10 mouse cellular contexts compared by ENCODE assay signal in genomic region chr9:44074395-44075275, GRCm38 (mm10). TPM values are rescaled to one million over a fixed set of nuclear protein-coding genes. Genes with fewer than 3 reads are reported as not detected.
A peak's percentile ranks its signal among the peaks of the same experiment; 100 is the strongest.
DNase-seq lines count a peak whose midpoint lies in the region; ATAC-seq and TF ChIP-seq lines count a peak whose summit lies in the region.
"Had no signal": no experiment of that assay in that cellular context is flagged by ENCODE, and none has a peak within 500 bp of the region (broad histone marks: within the 10 kb centered on the region; RNA-seq: fewer than 3 reads in every experiment).

No protein-coding gene starts in this region.

- WGBS in hindbrain, postnatal 0 days = 57% methylated on average over 9 of the region's 9 CpGs
- WGBS in hindbrain, embryonic 14.5 days = 55% methylated on average over 9 of the region's 9 CpGs

- no peaks in the 10 kb centered on the region for H3K9me3 ChIP-seq in hindbrain, postnatal 0 days (ENCODE audit: low read length)
- no peaks in the 10 kb centered on the region for H3K9me3 ChIP-seq in hindbrain, embryonic 14.5 days (ENCODE audit: control insufficient read depth, low read length)
- H3K9me3 ChIP-seq: embryonic facial prominence, embryonic 13.5 days had no signal

- no peak overlapping the region for H3K4me2 ChIP-seq in hindbrain, postnatal 0 days (ENCODE audit: low read depth, low read length)
- H3K4me2 ChIP-seq in hindbrain, embryonic 14.5 days (replicated peaks) = no peak overlapping the region
- H3K4me2 ChIP-seq: embryonic facial prominence, embryonic 13.5 days had no signal

- DNase-seq in hindbrain, postnatal 0 days (ENCODE audit: low spot score) = peak; percentile 34
- DNase-seq in hindbrain, embryonic 14.5 days (ENCODE audit: low spot score) = no peak
- peak; percentile 62 for DNase-seq in thymus, postnatal 0 days (ENCODE audit: low spot score)
- no peak for DNase-seq in thymus, adult 18-20 months
- no peak for DNase-seq in ovary, postnatal 36 days (ENCODE audit: low spot score)
- DNase-seq in right cerebral cortex, adult 18-20 months = no peak
- DNase-seq in neural tube, embryonic 10.5 days (ENCODE audit: extremely low spot score, low spot score) = no peak

- H3K9ac ChIP-seq in hindbrain, postnatal 0 days (replicated peaks; ENCODE audit: low read length) = no peak overlapping the region
- H3K9ac ChIP-seq in hindbrain, embryonic 14.5 days = no peak overlapping the region
- H3K9ac ChIP-seq: embryonic facial prominence, embryonic 13.5 days had no signal

- no peak overlapping the region for H3K27ac ChIP-seq in hindbrain, postnatal 0 days
- H3K27ac ChIP-seq in hindbrain, embryonic 14.5 days = no peak overlapping the region
- H3K27ac ChIP-seq in cortical plate, adult 2 months (ENCODE audit: insufficient read depth, low read length) = no peak overlapping the region
- H3K27ac ChIP-seq: embryonic facial prominence, embryonic 13.5 days had no signal

- TF ChIP-seq CTCF in hindbrain, postnatal 0 days (IDR thresholded peaks at IDR 0.05; ENCODE audit: low read depth) = peak; percentile 28
- peak; percentile 43 for TF ChIP-seq CTCF in cortical plate, adult 2 months (IDR thresholded peaks at IDR 0.05; ENCODE audit: extremely low read depth, insufficient read depth, low read length)

- no peaks in the 10 kb centered on the region; the same call in 1 of the 2 replicates for H3K4me1 ChIP-seq in hindbrain, postnatal 0 days (ENCODE audit: insufficient read depth, low read length)
- H3K4me1 ChIP-seq in hindbrain, embryonic 14.5 days (replicated peaks; ENCODE audit: control insufficient read depth, insufficient read depth, low read length) = peaks cover 23% of the 10 kb centered on the region
- peaks cover 7% of the 10 kb centered on the region for H3K4me1 ChIP-seq in cortical plate, adult 2 months (ENCODE audit: control insufficient read depth, insufficient read depth, low read length)

- ATAC-seq in hindbrain, postnatal 0 days = no peak
- ATAC-seq in hindbrain, embryonic 14.5 days (ENCODE audit: low FRiP score) = no peak

- no peak overlapping the region for H3K4me3 ChIP-seq in hindbrain, postnatal 0 days (ENCODE audit: low read length)
- no peak overlapping the region for H3K4me3 ChIP-seq in hindbrain, embryonic 14.5 days (replicated peaks; ENCODE audit: low read length)
- no peak overlapping the region for H3K4me3 ChIP-seq in cortical plate, adult 2 months (ENCODE audit: insufficient read depth, low read length)
- H3K4me3 ChIP-seq: embryonic facial prominence, embryonic 13.5 days had no signal

- TF ChIP-seq POLR2A in cortical plate, adult 2 months (IDR thresholded peaks at IDR 0.05; ENCODE audit: extremely low read depth, insufficient read depth, low read length) = no peak

- H3K27me3 ChIP-seq in hindbrain, postnatal 0 days (ENCODE audit: insufficient read depth, low read length) = no peaks in the 10 kb centered on the region
- no peaks in the 10 kb centered on the region for H3K27me3 ChIP-seq in hindbrain, embryonic 14.5 days (ENCODE audit: control insufficient read depth, insufficient read depth, low read length)
- H3K27me3 ChIP-seq: embryonic facial prominence, embryonic 13.5 days had no signal

- H3K36me3 ChIP-seq in hindbrain, postnatal 0 days (ENCODE audit: insufficient read depth, low read length) = no peaks in the 10 kb centered on the region
- no peaks in the 10 kb centered on the region for H3K36me3 ChIP-seq in hindbrain, embryonic 14.5 days (replicated peaks; ENCODE audit: control insufficient read depth, insufficient read depth)
- H3K36me3 ChIP-seq: embryonic facial prominence, embryonic 13.5 days had no signal

RNA-seq across cellular contexts. Expression of gene Usp2, which starts 7.8 kb away (rescaled TPM):
- total RNA-seq in hindbrain, postnatal 0 days (2014; rRNA removed) = 11.0 and 14.2 TPM in 2 replicates
- polyA plus RNA-seq in hindbrain, postnatal 0 days (2015; fragmentation: Nextera tagmentation; extraction: Ambion mirVana) = 19.6 and 20.5 TPM in 2 replicates
- polyA plus RNA-seq in hindbrain, embryonic 14.5 days (2014; fragmentation: Nextera tagmentation; extraction: Ambion mirVana) = 8.4 and 11.6 TPM in 2 replicates
- 7.4 and 13.1 TPM in 2 replicates for polyA plus RNA-seq in thymus, postnatal 0 days (2015; fragmentation: Nextera tagmentation; extraction: Ambion mirVana)
- polyA plus RNA-seq in cortical plate, adult 2 months (2012; rRNA removed) = 50.1 and 50.9 TPM in 2 replicates

RNA-seq across cellular contexts. Expression of gene Mfrp, which starts 26.9 kb away (rescaled TPM):
- total RNA-seq in hindbrain, postnatal 0 days (2014; rRNA removed) = 2.8 and 4.0 TPM in 2 replicates
- polyA plus RNA-seq in hindbrain, postnatal 0 days (2015; fragmentation: Nextera tagmentation; extraction: Ambion mirVana) = 0.24 and 0.50 TPM in 2 replicates
- polyA plus RNA-seq in hindbrain, embryonic 14.5 days (2014; fragmentation: Nextera tagmentation; extraction: Ambion mirVana) = 0.31 and 0.41 TPM in 2 replicates
- polyA plus RNA-seq in thymus, postnatal 0 days (2015; fragmentation: Nextera tagmentation; extraction: Ambion mirVana) = not detected in 2 replicates
- polyA plus RNA-seq in cortical plate, adult 2 months (2012; rRNA removed) = 0.15 and 0.35 TPM in 2 replicates
- total RNA-seq: neutrophil, adult 5-6 weeks had no signal

RNA-seq across cellular contexts. Expression of gene Thy1, which starts 31.5 kb away (rescaled TPM):
- 131 and 138 TPM in 2 replicates for total RNA-seq in hindbrain, postnatal 0 days (2014; rRNA removed)
- polyA plus RNA-seq in hindbrain, postnatal 0 days (2015; fragmentation: Nextera tagmentation; extraction: Ambion mirVana) = 49.6 and 51.1 TPM in 2 replicates
- 6.2 and 9.6 TPM in 2 replicates for polyA plus RNA-seq in hindbrain, embryonic 14.5 days (2014; fragmentation: Nextera tagmentation; extraction: Ambion mirVana)
- 415 and 436 TPM in 2 replicates for polyA plus RNA-seq in thymus, postnatal 0 days (2015; fragmentation: Nextera tagmentation; extraction: Ambion mirVana)
- 1,180 and 1,226 TPM in 2 replicates for polyA plus RNA-seq in cortical plate, adult 2 months (2012; rRNA removed)

RNA-seq across cellular contexts. Expression of gene C1qtnf5, which starts 32.4 kb away (rescaled TPM):
- 36.7 and 39.5 TPM in 2 replicates for total RNA-seq in hindbrain, postnatal 0 days (2014; rRNA removed)
- 12.3 and 12.8 TPM in 2 replicates for polyA plus RNA-seq in hindbrain, postnatal 0 days (2015; fragmentation: Nextera tagmentation; extraction: Ambion mirVana)
- polyA plus RNA-seq in hindbrain, embryonic 14.5 days (2014; fragmentation: Nextera tagmentation; extraction: Ambion mirVana) = 7.0 and 8.0 TPM in 2 replicates
- 1.2 and 2.0 TPM in 2 replicates for polyA plus RNA-seq in thymus, postnatal 0 days (2015; fragmentation: Nextera tagmentation; extraction: Ambion mirVana)
- 24.7 and 30.5 TPM in 2 replicates for polyA plus RNA-seq in cortical plate, adult 2 months (2012; rRNA removed)
- total RNA-seq: neutrophil, adult 5-6 weeks had no signal

RNA-seq across cellular contexts. Expression of gene Gm49380, which starts 38.7 kb away (rescaled TPM):
- total RNA-seq in hindbrain, postnatal 0 days (2014; rRNA removed) = not detected in 2 replicates
- polyA plus RNA-seq in hindbrain, postnatal 0 days (2015; fragmentation: Nextera tagmentation; extraction: Ambion mirVana) = 0.21 TPM in 1 of 2 replicates, not detected in the other
- polyA plus RNA-seq in hindbrain, embryonic 14.5 days (2014; fragmentation: Nextera tagmentation; extraction: Ambion mirVana) = 0.35 TPM in 1 of 2 replicates, not detected in the other
- 0.05 and 0.10 TPM in 2 replicates for polyA plus RNA-seq in thymus, postnatal 0 days (2015; fragmentation: Nextera tagmentation; extraction: Ambion mirVana)
- 0.10 and 0.19 TPM in 2 replicates for polyA plus RNA-seq in cortical plate, adult 2 months (2012; rRNA removed)
- total RNA-seq: neutrophil, adult 5-6 weeks had no signal

Comparison
In these comparisons a context has a peak if more than half of its experiments do, and no peak if none do; other contexts are left out.
1. DNase-seq: peak in hindbrain, postnatal 0 days (single experiment) and thymus, postnatal 0 days (single experiment); none in hindbrain, embryonic 14.5 days (single experiment), thymus, adult 18-20 months (0 of 2), ovary, postnatal 36 days (single experiment), right cerebral cortex, adult 18-20 months (single experiment) and neural tube, embryonic 10.5 days (single experiment).